Mouse (Mus musculus): ENCODE measurements around the gene Nufip1. TPM values are rescaled to one million over a fixed set of nuclear protein-coding genes. Genes with fewer than 3 reads are reported as not detected.
A peak's percentile ranks its signal among the peaks of the same experiment; 100 is the strongest.

Nufip1 gene
- total RNA-seq, 2 experiments from 2014 or later = 3.5 to 3.9 TPM

- intact Hi-C loops (cut with DNase I) = no loop called here
- DNase-seq = no peak
Measured at GRCm38 (mm10) chr14:76174328-76174727, 63.6 kb downstream of the Nufip1 start.

DNA sequence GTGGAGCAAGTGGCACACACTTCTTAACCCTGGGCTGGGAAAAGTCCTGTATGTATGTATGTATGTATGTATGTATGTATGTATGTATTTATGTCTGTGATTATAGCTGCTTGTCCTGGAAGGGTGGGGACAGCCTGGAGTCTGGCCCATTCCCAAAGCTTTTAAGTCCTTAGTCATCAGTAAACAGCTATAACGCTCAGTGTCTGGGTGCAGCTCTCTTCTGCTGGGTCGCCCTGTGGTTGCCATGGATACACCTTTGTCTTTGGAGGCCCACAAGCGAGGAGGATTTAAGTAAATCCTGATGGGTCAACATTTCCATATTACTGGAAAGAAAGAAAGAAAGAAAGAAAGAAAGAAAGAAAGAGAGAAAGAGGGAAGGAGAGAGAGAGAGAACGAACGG lies 65.1 kb downstream of the Nufip1 start:
- intact Hi-C loops (cut with DNase I) = no loop called here
- DNase-seq = no peak

- intact Hi-C loops (cut with DNase I) = no loop called here
Measured at GRCm38 (mm10) chr14:76177230-76177629, 66.5 kb downstream of the Nufip1 start.

GRCm38 (mm10) chr14:76178447-76178846 lies 67.8 kb downstream of the Nufip1 start:
- no peak for DNase-seq
- intact Hi-C loops (cut with DNase I) = no loop called here

More at GRCm38 (mm10) chr14:76177230-76177629, 66.5 kb downstream of the Nufip1 start:
- no peak for DNase-seq

DNA sequence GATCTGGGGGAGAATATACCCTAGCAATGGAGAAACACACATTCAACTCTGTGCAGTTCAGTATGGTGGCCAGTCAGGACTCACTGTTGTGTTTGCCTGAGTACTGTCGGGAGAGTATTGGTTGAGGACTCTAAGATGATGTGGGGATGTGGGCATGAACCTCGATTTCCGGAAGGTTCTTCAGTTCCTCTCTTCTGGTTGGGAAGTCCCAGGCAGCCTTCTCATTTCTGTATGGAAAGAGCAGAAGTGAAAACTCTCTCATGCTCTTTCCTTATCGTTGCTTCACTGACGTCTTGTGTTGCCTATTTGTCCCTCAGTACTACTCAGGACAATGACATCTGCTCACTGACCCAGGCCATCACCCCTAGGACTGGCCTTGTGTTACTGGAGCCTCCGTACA lies 68.7 kb downstream of the Nufip1 start:
- DNase-seq = peak in 1 of 2 experiments; percentile 13
- intact Hi-C loops (cut with DNase I) = no loop called here

DNA sequence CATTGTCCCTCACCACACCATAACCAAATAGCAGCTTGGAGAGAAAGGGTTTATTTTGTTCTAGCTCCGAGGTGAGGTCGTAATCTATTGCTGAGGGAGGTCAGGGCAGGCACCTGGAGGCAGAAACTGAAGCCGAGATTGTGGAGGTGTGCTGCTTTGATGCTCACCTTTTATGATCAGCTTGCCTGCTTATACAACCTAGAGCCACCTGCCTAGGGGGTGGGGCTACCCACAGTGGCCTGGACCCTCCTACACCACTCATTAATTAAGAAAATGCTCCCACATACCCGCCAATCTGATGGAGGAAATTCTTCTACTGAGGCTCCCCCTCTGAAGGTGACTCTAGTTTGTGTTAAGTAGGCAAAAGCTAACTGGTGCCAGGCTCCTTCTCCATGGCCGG lies 74.7 kb downstream of the Nufip1 start:
- no peak for DNase-seq

DNA sequence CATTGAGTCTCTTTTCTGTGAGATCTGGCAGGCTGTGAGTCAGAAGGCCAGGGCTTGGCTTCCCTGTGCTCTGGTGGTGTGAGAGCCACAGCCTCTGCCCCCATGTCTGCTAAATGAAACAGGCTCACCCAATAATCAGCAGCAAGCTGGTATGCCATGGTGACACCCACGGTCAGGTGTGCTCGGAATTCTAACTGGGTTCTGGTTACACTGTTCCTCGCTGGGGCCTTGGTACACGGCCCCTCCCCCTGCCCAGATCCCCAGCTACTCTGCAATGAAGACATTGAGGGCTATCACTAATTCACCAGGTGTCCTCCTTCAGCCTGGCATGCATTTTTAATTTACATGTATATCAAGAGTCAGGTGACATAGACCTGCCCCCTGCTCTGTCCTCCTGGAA lies 75.6 kb downstream of the Nufip1 start:
- intact Hi-C loops (cut with DNase I) = no loop called here
- no peak for DNase-seq

More for the DNA sequence above, 74.7 kb downstream of the Nufip1 start:
- intact Hi-C loops (cut with DNase I) = no loop called here

Other genes with a start within 250 kb of the Nufip1 start
- not detected for gene Kctd4, start 155.9 kb upstream of the Nufip1 start, total RNA-seq (2021)
- 10 to 100 TPM; 11.9 to 12.7 TPM for gene Gtf2f2, start 100.0 kb upstream of the Nufip1 start, total RNA-seq (2021)
- gene Gpalpp1, start 131 bp upstream of the Nufip1 start, total RNA-seq (2021) = 10 to 100 TPM in 1 of 2 experiments, 1 to 10 TPM in 1; 9.3 to 12.5 TPM

All from heart, postnatal 36 days (tissue).